Mouse (Mus musculus) testis, adult 2 months (tissue): ENCODE measurements at regions not wholly inside any gene's neighbourhood (a gene's known extent, or its start where the extent isn't known, plus 50 kb on each side); places are given as distances from the start of the nearest gene placed in this dataset.

Source experiments
- CTCF ChIP-seq: fragments of 200-500 bp; IDR thresholded peaks from 2 replicates; pipeline ENCODE4 v1.5.1; 2012; ENCODE audit warnings: low read depth, mild to moderate bottlenecking, inconsistent platforms, low read length, moderate library complexity; ENCODE audit not compliant: control insufficient read depth, insufficient read depth, insufficient replicate concordance
- POLR2A ChIP-seq: fragments of 200-500 bp; IDR thresholded peaks from 2 replicates; pipeline ENCODE4 v1.6.1; 2012; ENCODE audit warnings: low read depth, mild to moderate bottlenecking, inconsistent platforms, low read length, moderate library complexity; ENCODE audit not compliant: control insufficient read depth

DNA sequence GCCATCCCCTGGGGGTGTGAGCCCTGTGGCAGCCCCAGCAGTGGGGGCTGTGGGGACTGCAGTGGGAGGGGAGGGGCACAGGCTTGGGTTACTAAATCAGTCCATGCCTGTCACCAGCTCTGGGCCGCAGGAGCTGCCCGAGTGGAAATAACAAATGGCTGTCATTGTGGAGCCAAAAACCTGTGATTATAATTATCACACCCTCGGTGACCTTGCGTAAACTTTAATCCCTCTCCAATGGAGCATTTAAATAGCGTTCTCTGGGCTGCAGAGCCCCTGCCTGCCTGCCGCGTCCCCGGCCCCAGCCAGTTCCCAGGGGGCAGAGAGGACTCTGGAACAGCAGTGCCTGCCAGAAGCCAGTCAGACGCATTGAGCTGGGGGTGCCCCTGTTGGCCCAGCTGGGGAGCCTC lies 54.4 kb upstream of the Nkx1-1 start:
- TF ChIP-seq CTCF, result no peak
- TF ChIP-seq POLR2A, result no peak
